Mouse (Mus musculus): ENCODE results near the gene Ctbp1.

GRCm38 (mm10) chr5:33239111-33239714, 35.6 kb downstream of the Ctbp1 start:
- TF ChIP-seq POLR2A (IDR thresholded peaks at IDR 0.05; ENCODE audit: low read depth, low read length) (no peak), CTCF (IDR thresholded peaks at IDR 0.05; ENCODE audit: borderline replicate concordance, insufficient read depth, low read length) (no peak)
